Mouse (Mus musculus): ENCODE results near the gene Fras1. TPM values are rescaled to one million over a fixed set of nuclear protein-coding genes. Genes with fewer than 3 reads are reported as not detected.

Gene Fras1
- polyA plus RNA-seq, 1 experiment from 2014 or later: 20.0 TPM

DNA sequence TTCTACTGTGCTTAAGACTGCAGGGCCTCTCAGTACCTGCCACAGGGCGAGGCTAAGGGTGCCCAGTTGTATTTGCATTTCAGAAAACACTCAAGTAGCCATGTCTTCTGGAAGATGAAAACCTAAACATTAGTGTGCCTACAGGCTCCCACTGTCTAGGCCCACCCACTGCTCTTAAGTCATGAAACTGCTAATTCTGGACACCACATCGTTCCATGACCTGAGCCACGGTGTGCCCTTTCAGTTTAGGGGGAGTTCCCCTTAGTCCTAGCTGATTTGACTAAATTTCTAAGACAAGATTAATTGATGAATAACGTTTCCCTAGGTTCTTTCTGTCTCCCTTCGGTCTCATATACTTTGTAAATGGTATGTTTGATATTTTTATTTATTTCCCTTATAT, 222.0 kb downstream of the Fras1 start:
- H3K9me3 ChIP-seq (ENCODE audit: control insufficient read depth, low read length): no peaks in the 10 kb centered on the region
- H3K27ac ChIP-seq (ENCODE audit: low read depth, low read length): no peak overlapping the region
- WGBS: 86% methylated on average over 5 of the region's 5 CpGs
- no peak overlapping the region for H3K4me2 ChIP-seq (replicated peaks; ENCODE audit: low read depth, low read length)
- ATAC-seq (ENCODE audit: low FRiP score): no peak
- H3K9ac ChIP-seq (ENCODE audit: low read depth, low read length): no peak overlapping the region
- no peak for DNase-seq (ENCODE audit: low spot score)
- no peaks in the 10 kb centered on the region for H3K36me3 ChIP-seq (ENCODE audit: control insufficient read depth, insufficient read depth, low read length)
- H3K27me3 ChIP-seq (ENCODE audit: control insufficient read depth, insufficient read depth, low read length): no peaks in the 10 kb centered on the region
- H3K4me1 ChIP-seq (replicated peaks; ENCODE audit: control insufficient read depth, insufficient read depth, low read length): no peaks in the 10 kb centered on the region
- H3K4me3 ChIP-seq (ENCODE audit: low read depth, low read length): no peak overlapping the region

DNA sequence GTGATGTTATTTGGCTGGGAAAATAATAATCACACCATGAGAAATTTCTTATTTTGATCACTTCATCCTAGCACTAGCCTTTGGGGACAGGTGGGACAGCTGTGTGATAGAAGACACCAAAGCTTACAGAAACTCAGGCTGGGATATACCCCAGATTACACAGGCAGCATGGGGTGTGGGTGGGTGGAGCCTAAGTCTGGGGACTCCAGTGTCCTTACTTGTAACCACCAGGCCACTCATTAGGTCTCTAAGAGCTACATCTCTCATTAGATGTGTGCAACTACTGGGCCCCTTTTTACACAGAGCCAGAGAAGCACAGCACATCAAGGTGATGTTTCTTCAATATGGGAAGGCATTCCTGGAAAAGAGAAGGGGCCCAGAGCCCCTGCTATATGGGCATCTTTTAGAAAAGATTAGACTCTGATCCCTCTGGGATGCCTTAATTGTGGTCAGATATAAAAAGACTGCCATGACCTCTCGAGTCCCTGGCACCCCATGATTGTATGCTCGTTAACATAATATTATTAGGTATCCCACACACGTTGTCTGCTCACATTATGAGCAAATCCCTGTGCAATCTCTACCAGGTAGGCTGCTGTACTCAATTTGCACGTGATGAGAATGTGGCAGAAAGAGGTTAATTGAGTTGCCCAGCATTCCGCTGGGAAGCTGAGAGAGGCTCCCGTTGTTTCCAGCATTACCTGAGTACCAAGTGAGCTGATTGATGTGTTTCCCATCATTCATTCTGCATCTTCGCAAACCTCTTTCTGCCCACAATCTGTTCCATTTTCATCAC, 230.4 kb downstream of the Fras1 start:
- H3K4me1 ChIP-seq (replicated peaks; ENCODE audit: control insufficient read depth, insufficient read depth, low read length): no peaks in the 10 kb centered on the region
- no peak for DNase-seq (ENCODE audit: low spot score)
- 82% methylated on average over 7 of the region's 7 CpGs for WGBS
- no peaks in the 10 kb centered on the region for H3K36me3 ChIP-seq (ENCODE audit: control insufficient read depth, insufficient read depth, low read length)
- no peaks in the 10 kb centered on the region for H3K9me3 ChIP-seq (ENCODE audit: control insufficient read depth, low read length)
- no peak overlapping the region for H3K4me3 ChIP-seq (ENCODE audit: low read depth, low read length)
- no peak overlapping the region for H3K27ac ChIP-seq (ENCODE audit: low read depth, low read length)
- no peak overlapping the region for H3K9ac ChIP-seq (ENCODE audit: low read depth, low read length)
- H3K4me2 ChIP-seq (replicated peaks; ENCODE audit: low read depth, low read length): no peak overlapping the region
- H3K27me3 ChIP-seq (ENCODE audit: control insufficient read depth, insufficient read depth, low read length): no peaks in the 10 kb centered on the region
- no peak for ATAC-seq (ENCODE audit: low FRiP score)

DNA sequence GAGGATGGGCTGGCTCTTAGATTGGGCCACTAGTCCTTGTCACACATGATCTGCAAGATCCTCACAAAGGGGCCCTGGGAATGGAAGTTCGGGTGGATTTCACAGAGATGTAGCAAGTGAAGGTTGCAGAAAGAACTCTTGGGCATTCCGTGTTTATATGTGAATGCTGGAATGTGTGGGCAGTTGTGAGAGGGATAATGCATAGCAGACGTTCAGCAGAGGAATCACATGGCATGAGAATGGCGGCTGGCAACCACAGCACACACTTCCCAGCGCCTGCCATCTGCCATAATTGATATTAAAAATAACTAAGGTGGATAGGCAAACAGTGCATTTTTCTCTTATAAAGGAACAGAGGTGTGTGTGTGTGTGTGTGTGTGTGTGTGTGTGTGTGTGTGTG, 234.3 kb downstream of the Fras1 start:
- no peaks in the 10 kb centered on the region for H3K9me3 ChIP-seq (ENCODE audit: control insufficient read depth, low read length)
- H3K4me2 ChIP-seq (replicated peaks; ENCODE audit: low read depth, low read length): no peak overlapping the region
- ATAC-seq (ENCODE audit: low FRiP score) (no peak), DNase-seq (ENCODE audit: low spot score) (no peak)
- H3K4me3 ChIP-seq (ENCODE audit: low read depth, low read length): no peak overlapping the region
- H3K27ac ChIP-seq (ENCODE audit: low read depth, low read length): no peak overlapping the region
- no peak overlapping the region for H3K9ac ChIP-seq (ENCODE audit: low read depth, low read length)
- no peaks in the 10 kb centered on the region for H3K4me1 ChIP-seq (replicated peaks; ENCODE audit: control insufficient read depth, insufficient read depth, low read length)
- H3K36me3 ChIP-seq (ENCODE audit: control insufficient read depth, insufficient read depth, low read length): no peaks in the 10 kb centered on the region
- 85% methylated on average over 5 of the region's 5 CpGs for WGBS
- no peaks in the 10 kb centered on the region for H3K27me3 ChIP-seq (ENCODE audit: control insufficient read depth, insufficient read depth, low read length)

DNA sequence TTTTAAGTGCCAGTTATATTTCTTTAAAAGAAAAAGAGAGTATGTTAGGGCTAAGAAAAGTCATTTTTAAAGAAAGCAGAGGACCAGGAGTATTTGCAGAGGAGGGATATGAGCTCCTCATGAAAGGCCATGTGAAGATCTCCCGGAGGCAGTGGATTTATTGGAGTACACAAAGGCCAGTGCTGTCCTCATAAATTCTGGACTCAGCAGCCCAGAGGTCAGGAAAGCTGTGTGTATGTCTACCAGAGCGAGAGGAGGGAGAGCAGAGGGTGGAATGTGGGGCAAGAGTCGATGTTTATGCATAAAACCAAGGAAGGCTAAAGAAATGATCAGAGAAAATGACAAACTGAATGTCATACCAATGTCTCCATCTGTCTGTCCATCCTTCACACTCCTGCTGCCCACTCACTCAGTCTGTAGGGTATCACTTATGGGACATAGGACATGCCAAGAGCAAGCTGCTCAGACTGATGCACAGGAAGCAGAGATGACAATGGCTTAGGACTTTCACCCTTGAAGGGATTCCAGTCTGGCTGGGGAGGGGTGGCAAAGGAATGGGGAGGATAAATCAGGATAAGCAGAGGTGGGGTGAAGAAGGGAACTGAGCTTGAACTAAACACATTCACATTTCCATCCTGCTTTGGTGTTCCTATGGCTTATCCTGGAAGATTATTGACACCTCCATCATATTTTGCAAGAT, 235.0 kb downstream of the Fras1 start:
- Histone ChIP-seq H3K36me3 (ENCODE audit: control insufficient read depth, insufficient read depth, low read length) (no peaks in the 10 kb centered on the region), H3K27ac (ENCODE audit: low read depth, low read length) (no peak overlapping the region), H3K27me3 (ENCODE audit: control insufficient read depth, insufficient read depth, low read length) (no peaks in the 10 kb centered on the region), H3K9ac (ENCODE audit: low read depth, low read length) (no peak overlapping the region), H3K9me3 (ENCODE audit: control insufficient read depth, low read length) (no peaks in the 10 kb centered on the region), H3K4me3 (ENCODE audit: low read depth, low read length) (no peak overlapping the region), H3K4me1 (replicated peaks; ENCODE audit: control insufficient read depth, insufficient read depth, low read length) (no peaks in the 10 kb centered on the region), H3K4me2 (replicated peaks; ENCODE audit: low read depth, low read length) (no peak overlapping the region)
- ATAC-seq (ENCODE audit: low FRiP score): no peak
- WGBS: 84% methylated on average over 3 of the region's 3 CpGs
- no peak for DNase-seq (ENCODE audit: low spot score)

DNA sequence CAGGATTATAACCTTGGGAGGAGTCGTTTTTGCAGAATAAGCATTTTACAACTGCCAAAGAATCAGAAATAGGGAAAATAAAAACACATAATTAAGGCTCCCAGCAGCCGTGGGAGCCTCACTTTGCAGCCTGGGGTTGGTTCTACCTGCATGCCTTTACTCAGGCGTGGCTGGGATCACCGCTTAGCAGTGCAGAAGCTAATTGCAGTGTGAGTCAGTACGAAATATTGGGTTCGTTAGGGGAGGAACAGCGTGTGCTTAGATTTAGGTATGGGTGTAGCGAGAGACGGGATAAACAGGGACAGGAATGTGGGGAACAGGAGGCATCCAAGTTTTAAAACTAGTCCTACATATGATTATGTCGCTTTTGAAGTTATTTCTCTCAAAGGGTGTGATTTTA, 238.3 kb downstream of the Fras1 start:
- H3K36me3 ChIP-seq (ENCODE audit: control insufficient read depth, insufficient read depth, low read length): no peaks in the 10 kb centered on the region
- no peak for ATAC-seq (ENCODE audit: low FRiP score)
- no peak overlapping the region for H3K4me2 ChIP-seq (replicated peaks; ENCODE audit: low read depth, low read length)
- H3K4me3 ChIP-seq (ENCODE audit: low read depth, low read length): no peak overlapping the region
- no peak overlapping the region for H3K27ac ChIP-seq (ENCODE audit: low read depth, low read length)
- H3K9me3 ChIP-seq (ENCODE audit: control insufficient read depth, low read length): no peaks in the 10 kb centered on the region
- H3K27me3 ChIP-seq (ENCODE audit: control insufficient read depth, insufficient read depth, low read length): no peaks in the 10 kb centered on the region
- DNase-seq (ENCODE audit: low spot score): no peak
- WGBS: 86% methylated on average over 10 of the region's 10 CpGs
- no peaks in the 10 kb centered on the region for H3K4me1 ChIP-seq (replicated peaks; ENCODE audit: control insufficient read depth, insufficient read depth, low read length)
- no peak overlapping the region for H3K9ac ChIP-seq (ENCODE audit: low read depth, low read length)

DNA sequence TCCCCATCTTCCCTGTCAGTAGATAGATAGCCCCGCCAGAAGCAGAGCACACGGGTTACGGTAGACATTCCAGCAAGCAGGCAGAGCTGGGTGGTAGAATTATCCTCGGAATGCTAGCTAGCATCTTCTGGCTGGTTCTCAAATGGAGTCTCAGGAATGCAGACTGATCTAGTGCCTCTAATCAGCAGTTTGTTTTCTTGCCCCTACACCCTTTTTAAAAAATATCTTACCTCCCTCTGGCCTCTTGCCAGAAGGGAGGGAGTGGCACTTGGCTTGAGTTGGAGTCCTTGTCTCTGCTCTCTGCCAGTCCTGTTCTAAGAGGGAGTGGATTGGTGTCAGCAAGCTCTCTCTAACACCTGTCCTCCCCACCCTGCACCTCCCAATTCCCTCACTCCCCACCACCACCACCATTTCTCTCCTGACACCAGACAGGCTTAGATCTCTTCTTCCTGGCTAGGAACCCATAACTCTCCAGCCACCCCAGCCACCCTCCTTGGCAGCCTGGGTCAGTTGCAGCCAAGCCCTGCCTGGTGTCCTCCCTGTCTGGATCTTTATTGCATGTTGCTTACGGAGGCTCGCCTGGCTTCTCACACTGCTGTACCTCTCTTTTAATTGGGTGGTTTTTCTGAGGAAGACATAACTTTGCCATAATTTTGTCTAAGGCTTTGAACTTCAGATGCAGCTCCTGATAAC, 243.3 kb downstream of the Fras1 start:
- H3K4me2 ChIP-seq (replicated peaks; ENCODE audit: low read depth, low read length): no peak overlapping the region
- H3K27ac ChIP-seq (ENCODE audit: low read depth, low read length): no peak overlapping the region
- ATAC-seq (ENCODE audit: low FRiP score): no peak
- WGBS: 77% methylated on average over 6 of the region's 6 CpGs
- H3K27me3 ChIP-seq (ENCODE audit: control insufficient read depth, insufficient read depth, low read length): no peaks in the 10 kb centered on the region
- H3K9me3 ChIP-seq (ENCODE audit: control insufficient read depth, low read length): no peaks in the 10 kb centered on the region
- H3K4me1 ChIP-seq (replicated peaks; ENCODE audit: control insufficient read depth, insufficient read depth, low read length): no peaks in the 10 kb centered on the region
- H3K4me3 ChIP-seq (ENCODE audit: low read depth, low read length): no peak overlapping the region
- no peak overlapping the region for H3K9ac ChIP-seq (ENCODE audit: low read depth, low read length)
- no peaks in the 10 kb centered on the region for H3K36me3 ChIP-seq (ENCODE audit: control insufficient read depth, insufficient read depth, low read length)
- no peak for DNase-seq (ENCODE audit: low spot score)

DNA sequence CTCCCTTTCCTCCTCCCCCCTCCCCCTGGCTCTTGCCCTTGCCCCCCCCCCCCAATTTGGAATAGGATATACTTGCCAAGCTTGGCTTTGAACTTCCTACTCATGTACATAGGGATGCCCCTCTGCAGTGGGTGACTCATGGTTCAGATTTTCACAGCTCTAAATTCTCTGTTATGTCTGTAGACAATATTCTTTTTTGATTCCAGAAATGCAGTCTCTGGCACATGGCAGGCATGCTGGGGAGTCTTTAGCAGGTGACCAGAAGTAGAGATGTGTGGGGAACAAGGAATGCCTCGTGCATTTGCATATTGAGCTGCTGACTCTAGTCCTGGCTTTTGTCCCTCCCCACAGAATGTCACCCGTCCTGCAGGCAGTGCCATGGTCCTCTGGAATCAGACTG, 244.3 kb downstream of the Fras1 start:
- Histone ChIP-seq H3K36me3 (ENCODE audit: control insufficient read depth, insufficient read depth, low read length) (no peaks in the 10 kb centered on the region), H3K9ac (ENCODE audit: low read depth, low read length) (no peak overlapping the region), H3K4me2 (replicated peaks; ENCODE audit: low read depth, low read length) (no peak overlapping the region), H3K27me3 (ENCODE audit: control insufficient read depth, insufficient read depth, low read length) (no peaks in the 10 kb centered on the region), H3K27ac (ENCODE audit: low read depth, low read length) (no peak overlapping the region), H3K4me3 (ENCODE audit: low read depth, low read length) (no peak overlapping the region), H3K9me3 (ENCODE audit: control insufficient read depth, low read length) (no peaks in the 10 kb centered on the region), H3K4me1 (replicated peaks; ENCODE audit: control insufficient read depth, insufficient read depth, low read length) (no peaks in the 10 kb centered on the region)
- WGBS: 66% methylated on average over 2 of the region's 2 CpGs
- no peak for DNase-seq (ENCODE audit: low spot score)
- ATAC-seq (ENCODE audit: low FRiP score): no peak

DNA sequence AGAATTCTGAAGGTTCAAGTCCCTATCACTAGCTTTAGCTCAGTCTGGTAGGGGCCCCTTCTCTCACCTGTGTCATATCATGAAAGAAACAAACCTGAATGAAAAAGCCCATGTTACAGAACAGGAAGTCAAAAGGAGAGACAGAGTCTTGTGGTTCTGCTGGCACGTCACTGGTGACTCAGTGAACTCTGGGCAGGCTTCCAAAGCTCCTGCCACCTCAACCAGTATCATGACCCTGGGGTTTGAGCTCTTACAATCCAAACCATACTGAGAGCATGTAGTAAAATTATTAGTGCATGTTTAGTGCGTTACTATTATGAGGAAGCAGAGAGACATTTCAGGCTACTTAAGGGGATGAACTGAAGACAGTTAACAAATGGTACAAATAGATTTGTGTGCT, 246.5 kb downstream of the Fras1 start:
- Histone ChIP-seq H3K36me3 (ENCODE audit: control insufficient read depth, insufficient read depth, low read length) (no peaks in the 10 kb centered on the region), H3K27ac (ENCODE audit: low read depth, low read length) (no peak overlapping the region), H3K4me1 (replicated peaks; ENCODE audit: control insufficient read depth, insufficient read depth, low read length) (no peaks in the 10 kb centered on the region), H3K9me3 (ENCODE audit: control insufficient read depth, low read length) (no peaks in the 10 kb centered on the region), H3K9ac (ENCODE audit: low read depth, low read length) (no peak overlapping the region), H3K4me2 (replicated peaks; ENCODE audit: low read depth, low read length) (no peak overlapping the region), H3K4me3 (ENCODE audit: low read depth, low read length) (no peak overlapping the region), H3K27me3 (ENCODE audit: control insufficient read depth, insufficient read depth, low read length) (no peaks in the 10 kb centered on the region)
- 94% methylated on average over 2 of the region's 2 CpGs for WGBS
- DNase-seq (ENCODE audit: low spot score): no peak
- no peak for ATAC-seq (ENCODE audit: low FRiP score)

All from hindbrain, embryonic 11.5 days (tissue).